Mouse (Mus musculus): ENCODE measurements around the gene Rab11fip5. TPM values are rescaled to one million over a fixed set of nuclear protein-coding genes. Genes with fewer than 3 reads are reported as not detected.

The Rab11fip5 gene
- polyA plus RNA-seq (2012; ENCODE audit: insufficient read depth, insufficient read length, missing spikeins) = 10.0 and 10.3 TPM in 2 replicates

GRCm38 (mm10) chr6:85373951-85374733 lies at the start of gene Rab11fip5:
TSS of gene Rab11fip5 (minus strand) at chr6:85374634.
- H3K4me1 ChIP-seq (ENCODE audit: control insufficient read depth, insufficient read depth, insufficient read length, low read length) = peaks cover 27% of the 10 kb centered on the region
- H3K4me3 ChIP-seq (ENCODE audit: insufficient read depth, low read depth, low read length) = peak within 1 kb of the TSS; percentile 88
- peak within 1 kb of the TSS; percentile 49 for H3K27ac ChIP-seq (replicated peaks; ENCODE audit: low read depth, low read length)

- Histone ChIP-seq H3K27ac (replicated peaks; ENCODE audit: low read depth, low read length) (no peak within 1 kb of the TSS), H3K4me3 (ENCODE audit: insufficient read depth, low read depth, low read length) (no peak within 1 kb of the TSS), H3K4me1 (ENCODE audit: control insufficient read depth, insufficient read depth, insufficient read length, low read length) (no peaks in the 10 kb centered on the region)
These were observed 49.5 kb upstream of the Rab11fip5 start, which contains the start of gene Noto for GRCm38 (mm10) chr6:85423836-85424379. TSS of gene Noto (plus strand) at chr6:85423886.

- Histone ChIP-seq H3K4me3 (ENCODE audit: insufficient read depth, low read depth, low read length) (no peak overlapping the region), H3K27ac (replicated peaks; ENCODE audit: low read depth, low read length) (no peak overlapping the region), H3K4me1 (ENCODE audit: control insufficient read depth, insufficient read depth, insufficient read length, low read length) (no peaks in the 10 kb centered on the region)
These were observed 44.7 kb upstream of the Rab11fip5 start for GRCm38 (mm10) chr6:85419150-85419549.

GRCm38 (mm10) chr6:85415829-85416228 lies 41.4 kb upstream of the Rab11fip5 start:
- H3K4me1 ChIP-seq (ENCODE audit: control insufficient read depth, insufficient read depth, insufficient read length, low read length) = no peaks in the 10 kb centered on the region
- no peak overlapping the region for H3K27ac ChIP-seq (replicated peaks; ENCODE audit: low read depth, low read length)

GRCm38 (mm10) chr6:85410771-85411273 lies 36.4 kb upstream of the Rab11fip5 start:
- Histone ChIP-seq H3K27ac (replicated peaks; ENCODE audit: low read depth, low read length) (no peak overlapping the region), H3K4me1 (ENCODE audit: control insufficient read depth, insufficient read depth, insufficient read length, low read length) (no peaks in the 10 kb centered on the region)

More at GRCm38 (mm10) chr6:85415829-85416228, 41.4 kb upstream of the Rab11fip5 start:
- no peak overlapping the region for H3K4me3 ChIP-seq (ENCODE audit: insufficient read depth, low read depth, low read length)

GRCm38 (mm10) chr6:85409003-85409402 lies 34.6 kb upstream of the Rab11fip5 start:
- Histone ChIP-seq H3K4me3 (ENCODE audit: insufficient read depth, low read depth, low read length) (no peak overlapping the region), H3K27ac (replicated peaks; ENCODE audit: low read depth, low read length) (no peak overlapping the region), H3K4me1 (ENCODE audit: control insufficient read depth, insufficient read depth, insufficient read length, low read length) (no peaks in the 10 kb centered on the region)

More at GRCm38 (mm10) chr6:85410771-85411273, 36.4 kb upstream of the Rab11fip5 start:
- no peak overlapping the region; the same call in 1 of the 2 replicates for H3K4me3 ChIP-seq (ENCODE audit: insufficient read depth, low read depth, low read length)

- peak overlapping the region; percentile 90 for H3K27ac ChIP-seq (replicated peaks; ENCODE audit: low read depth, low read length)
These were observed 28.6 kb upstream of the Rab11fip5 start for GRCm38 (mm10) chr6:85403039-85403438.

GRCm38 (mm10) chr6:85402613-85403012 lies 28.2 kb upstream of the Rab11fip5 start:
- Histone ChIP-seq H3K4me3 (ENCODE audit: insufficient read depth, low read depth, low read length) (no peak overlapping the region), H3K27ac (replicated peaks; ENCODE audit: low read depth, low read length) (peak overlapping the region; percentile 90), H3K4me1 (ENCODE audit: control insufficient read depth, insufficient read depth, insufficient read length, low read length) (peaks cover 3% of the 10 kb centered on the region; the same call in 1 of the 2 replicates)

More at GRCm38 (mm10) chr6:85403039-85403438, 28.6 kb upstream of the Rab11fip5 start:
- H3K4me3 ChIP-seq (ENCODE audit: insufficient read depth, low read depth, low read length) = no peak overlapping the region
- H3K4me1 ChIP-seq (ENCODE audit: control insufficient read depth, insufficient read depth, insufficient read length, low read length) = peaks cover 3% of the 10 kb centered on the region; the same call in 1 of the 2 replicates

- no peak overlapping the region for H3K27ac ChIP-seq (replicated peaks; ENCODE audit: low read depth, low read length)
These were observed 25.3 kb upstream of the Rab11fip5 start for GRCm38 (mm10) chr6:85399715-85400114.

GRCm38 (mm10) chr6:85397165-85397564 lies 22.7 kb upstream of the Rab11fip5 start:
- Histone ChIP-seq H3K4me3 (ENCODE audit: insufficient read depth, low read depth, low read length) (no peak overlapping the region), H3K4me1 (ENCODE audit: control insufficient read depth, insufficient read depth, insufficient read length, low read length) (no peaks in the 10 kb centered on the region), H3K27ac (replicated peaks; ENCODE audit: low read depth, low read length) (no peak overlapping the region)

More at GRCm38 (mm10) chr6:85399715-85400114, 25.3 kb upstream of the Rab11fip5 start:
- Histone ChIP-seq H3K4me1 (ENCODE audit: control insufficient read depth, insufficient read depth, insufficient read length, low read length) (peaks cover 3% of the 10 kb centered on the region; the same call in 1 of the 2 replicates), H3K4me3 (ENCODE audit: insufficient read depth, low read depth, low read length) (no peak overlapping the region)

- Histone ChIP-seq H3K4me3 (ENCODE audit: insufficient read depth, low read depth, low read length) (no peak overlapping the region), H3K27ac (replicated peaks; ENCODE audit: low read depth, low read length) (no peak overlapping the region), H3K4me1 (ENCODE audit: control insufficient read depth, insufficient read depth, insufficient read length, low read length) (no peaks in the 10 kb centered on the region)
These were observed 20.9 kb upstream of the Rab11fip5 start for GRCm38 (mm10) chr6:85395360-85395759.

GRCm38 (mm10) chr6:85391803-85392202 lies 17.4 kb upstream of the Rab11fip5 start:
- no peak overlapping the region for H3K27ac ChIP-seq (replicated peaks; ENCODE audit: low read depth, low read length)
- no peaks in the 10 kb centered on the region for H3K4me1 ChIP-seq (ENCODE audit: control insufficient read depth, insufficient read depth, insufficient read length, low read length)
- H3K4me3 ChIP-seq (ENCODE audit: insufficient read depth, low read depth, low read length) = no peak overlapping the region

- no peak overlapping the region for H3K4me3 ChIP-seq (ENCODE audit: insufficient read depth, low read depth, low read length)
- H3K4me1 ChIP-seq (ENCODE audit: control insufficient read depth, insufficient read depth, insufficient read length, low read length) = no peaks in the 10 kb centered on the region
- no peak overlapping the region for H3K27ac ChIP-seq (replicated peaks; ENCODE audit: low read depth, low read length)
These were observed 14.2 kb upstream of the Rab11fip5 start for GRCm38 (mm10) chr6:85388608-85389007.

- no peak overlapping the region for H3K27ac ChIP-seq (replicated peaks; ENCODE audit: low read depth, low read length)
- H3K4me3 ChIP-seq (ENCODE audit: insufficient read depth, low read depth, low read length) = no peak overlapping the region
- H3K4me1 ChIP-seq (ENCODE audit: control insufficient read depth, insufficient read depth, insufficient read length, low read length) = 0 out of 2 replicates have a peak, but pooled peaks cover 4% of the 10 kb centered on the region
These were observed 8.4 kb upstream of the Rab11fip5 start for GRCm38 (mm10) chr6:85382791-85383190.

GRCm38 (mm10) chr6:85381648-85382020 lies 7.2 kb upstream of the Rab11fip5 start:
- Histone ChIP-seq H3K27ac (replicated peaks; ENCODE audit: low read depth, low read length) (no peak overlapping the region), H3K4me1 (ENCODE audit: control insufficient read depth, insufficient read depth, insufficient read length, low read length) (0 out of 2 replicates have a peak, but pooled peaks cover 4% of the 10 kb centered on the region), H3K4me3 (ENCODE audit: insufficient read depth, low read depth, low read length) (no peak overlapping the region)

Measured in brown adipose tissue, adult 24 weeks (tissue).